Mouse (Mus musculus) spleen, postnatal 10 days (tissue): ENCODE measurements around the gene Rsu1.

Experiments used
- DNase-seq, 2 experiments: peaks; one replicate each; pipeline ENCODE4 v3.0.0; 2021 to 2022; ENCODE audit warnings: low spot score in 2 of 2

Gene Rsu1

GRCm38 (mm10) chr2:13060426-13061170, 210.6 kb downstream of the Rsu1 start:
- no peak for DNase-seq

- DNase-seq = no peak
These were observed 222.6 kb downstream of the Rsu1 start for GRCm38 (mm10) chr2:13048649-13049048.

GRCm38 (mm10) chr2:13044555-13044954, 226.7 kb downstream of the Rsu1 start:
- DNase-seq = no peak

DNA sequence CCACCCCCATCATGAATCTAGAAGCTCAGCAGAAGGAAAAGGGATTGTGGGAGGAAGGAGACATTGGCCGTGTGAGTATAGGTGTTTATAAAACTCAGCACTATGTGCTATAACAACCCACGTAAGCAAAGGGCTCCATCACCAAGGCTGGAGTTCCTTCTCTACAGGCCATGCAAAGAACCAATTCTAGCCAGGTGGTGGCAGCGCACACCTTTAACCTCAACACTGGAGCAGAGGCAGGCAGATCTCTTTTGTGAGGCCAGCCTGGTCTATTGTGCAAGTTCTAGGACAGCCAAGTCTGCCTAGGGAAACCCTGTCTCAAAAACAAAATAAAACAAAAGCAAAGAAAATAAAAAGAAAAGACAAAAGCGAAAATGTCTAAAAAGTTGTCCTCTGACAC, 231.4 kb downstream of the Rsu1 start:
- no peak for DNase-seq

DNA sequence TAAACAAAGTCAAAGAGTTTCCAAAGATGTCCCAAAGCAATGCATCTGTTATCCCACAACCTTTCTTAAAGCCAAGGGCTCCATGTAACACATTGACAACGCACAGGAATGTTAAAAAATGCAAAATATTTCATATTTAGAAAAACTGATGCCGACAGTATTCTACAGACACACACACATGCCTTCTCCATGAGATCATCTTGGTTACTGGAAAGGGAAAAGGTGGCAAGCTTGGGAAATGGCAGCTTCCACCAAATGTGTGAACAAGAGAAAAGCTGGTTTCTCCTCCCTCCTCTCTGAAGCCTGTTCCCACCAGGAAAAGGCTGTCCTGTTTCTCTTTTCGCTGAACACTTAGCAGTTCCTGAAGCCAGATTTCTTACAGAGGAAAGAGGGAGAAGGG, 232.4 kb downstream of the Rsu1 start:
- DNase-seq = no peak
